Mouse (Mus musculus) erythroblast, embryonic 14.5 days (primary cell): Measurements from ENCODE around the gene Qrich1. TPM values are rescaled to one million over a fixed set of nuclear protein-coding genes. Genes with fewer than 3 reads are reported as not detected.

Experiments used
- H3K27me3 ChIP-seq: 2 replicates; pipeline ENCODE4 v1.6.1; 2012; ENCODE audit warnings: inconsistent platforms; ENCODE audit not compliant: control insufficient read depth
- H3K36me3 ChIP-seq: 2 replicates; pipeline ENCODE4 v1.6.1; 2012; ENCODE audit warnings: mild to moderate bottlenecking, inconsistent platforms; ENCODE audit not compliant: control insufficient read depth
- H3K4me1 ChIP-seq: 2 replicates; pipeline ENCODE4 v1.6.1; 2012; ENCODE audit warnings: inconsistent platforms; ENCODE audit not compliant: control insufficient read depth
- H3K4me3 ChIP-seq: replicated peaks from 2 replicates; pipeline ENCODE3; 2012; ENCODE audit warnings: moderate library complexity, mild to moderate bottlenecking, inconsistent platforms
- H3K9me3 ChIP-seq: 2 replicates; pipeline ENCODE4 v1.6.1; 2012; ENCODE audit warnings: low read length, inconsistent platforms, mixed read lengths; ENCODE audit not compliant: control insufficient read depth
- GATA1 ChIP-seq: IDR thresholded peaks from 2 replicates; pipeline ENCODE4 v1.6.1; 2012; ENCODE audit warnings: low read length, inconsistent platforms, mixed read lengths
- TAL1 ChIP-seq: IDR thresholded peaks from 3 replicates; pipeline ENCODE4 v1.6.1; 2012; ENCODE audit warnings: low read length, inconsistent platforms, mixed read lengths
- polyA plus RNA-seq: library from polyadenylated mRNA; stranded (reverse); fragments of >175 nt; gene quantifications from 2 replicates; pipeline ENCODE4 v1.2.3, GENCODE M21; 2012

Gene Qrich1
- polyA plus RNA-seq, 1 experiment: 3.5 TPM

DNA sequence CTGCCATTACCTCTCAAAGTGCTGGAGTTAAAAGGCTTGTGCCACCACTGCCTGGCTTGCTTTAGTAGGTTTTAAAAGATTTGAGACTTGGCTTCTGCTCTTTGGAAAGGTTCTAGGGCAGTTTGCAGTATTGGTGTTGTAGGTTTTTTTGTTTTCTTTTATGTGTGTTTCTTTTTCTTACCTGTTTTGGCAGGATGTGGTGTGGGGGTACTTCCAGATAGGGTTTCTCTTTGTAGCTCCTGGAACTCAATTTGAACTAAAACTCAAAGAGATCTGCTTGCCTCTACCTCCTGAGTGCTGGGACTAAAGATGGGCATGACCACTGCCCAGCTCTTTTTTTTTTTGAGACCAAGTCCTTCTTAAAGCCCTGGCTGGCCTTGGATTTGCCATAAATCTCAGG lies 24.2 kb downstream of the Qrich1 start:
- Histone ChIP-seq H3K27me3 (no peaks in the 10 kb centered on the region), H3K9me3 (no peaks in the 10 kb centered on the region), H3K4me1 (no peaks in the 10 kb centered on the region), H3K4me3 (no peak overlapping the region), H3K36me3 (peaks cover 95% of the 10 kb centered on the region)
- TF ChIP-seq TAL1 (no peak), GATA1 (no peak)

DNA sequence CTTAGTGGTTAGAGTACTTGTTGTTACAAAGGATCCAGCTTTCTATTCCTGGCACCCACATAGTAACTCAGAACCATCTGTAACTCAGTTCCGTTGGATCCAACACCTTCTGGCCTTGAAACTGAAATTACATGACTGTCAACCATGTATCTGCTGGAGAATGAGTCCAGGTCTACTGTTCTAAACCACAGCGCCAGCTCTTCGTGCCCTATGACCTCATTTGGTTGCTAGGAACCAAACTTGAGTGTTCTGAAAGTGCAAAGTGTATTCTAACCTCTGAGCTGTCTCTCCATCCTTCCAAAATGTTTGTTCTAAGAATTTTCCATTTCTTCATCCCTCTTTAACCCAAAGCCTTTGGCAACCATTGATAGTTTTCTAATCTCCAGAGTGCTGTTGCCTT lies 29.4 kb downstream of the Qrich1 start:
- H3K27me3 ChIP-seq: no peaks in the 10 kb centered on the region
- H3K4me3 ChIP-seq: no peak overlapping the region
- peaks cover 97% of the 10 kb centered on the region for H3K36me3 ChIP-seq
- no peaks in the 10 kb centered on the region for H3K9me3 ChIP-seq
- no peak for TF ChIP-seq GATA1
- TF ChIP-seq TAL1: no peak
- peaks cover 11% of the 10 kb centered on the region for H3K4me1 ChIP-seq

- H3K36me3 ChIP-seq: peaks cover 97% of the 10 kb centered on the region
- H3K27me3 ChIP-seq: no peaks in the 10 kb centered on the region
- TF ChIP-seq TAL1 (no peak), GATA1 (no peak)
- H3K9me3 ChIP-seq: no peaks in the 10 kb centered on the region
- H3K4me1 ChIP-seq: peaks cover 11% of the 10 kb centered on the region
- no peak overlapping the region for H3K4me3 ChIP-seq
These were observed 30.3 kb downstream of the Qrich1 start for GRCm38 (mm10) chr9:108546875-108547274.

GRCm38 (mm10) chr9:108559169-108559568 lies 42.6 kb downstream of the Qrich1 start:
- Histone ChIP-seq H3K4me1 (peaks cover 38% of the 10 kb centered on the region), H3K27me3 (no peaks in the 10 kb centered on the region), H3K36me3 (peaks cover 91% of the 10 kb centered on the region), H3K4me3 (no peak overlapping the region), H3K9me3 (no peaks in the 10 kb centered on the region)
- TF ChIP-seq TAL1: no peak
- no peak for TF ChIP-seq GATA1

- Histone ChIP-seq H3K4me3 (peak within 1 kb of the TSS; percentile 82), H3K36me3 (peaks cover 91% of the 10 kb centered on the region), H3K9me3 (no peaks in the 10 kb centered on the region), H3K4me1 (peaks cover 48% of the 10 kb centered on the region), H3K27me3 (no peaks in the 10 kb centered on the region)
- no peak for TF ChIP-seq GATA1
These were observed 43.7 kb downstream of the Qrich1 start, which contains the start of gene Impdh2 for GRCm38 (mm10) chr9:108560227-108560841. Impdh2 (plus strand) TSS chr9:108560286.

DNA sequence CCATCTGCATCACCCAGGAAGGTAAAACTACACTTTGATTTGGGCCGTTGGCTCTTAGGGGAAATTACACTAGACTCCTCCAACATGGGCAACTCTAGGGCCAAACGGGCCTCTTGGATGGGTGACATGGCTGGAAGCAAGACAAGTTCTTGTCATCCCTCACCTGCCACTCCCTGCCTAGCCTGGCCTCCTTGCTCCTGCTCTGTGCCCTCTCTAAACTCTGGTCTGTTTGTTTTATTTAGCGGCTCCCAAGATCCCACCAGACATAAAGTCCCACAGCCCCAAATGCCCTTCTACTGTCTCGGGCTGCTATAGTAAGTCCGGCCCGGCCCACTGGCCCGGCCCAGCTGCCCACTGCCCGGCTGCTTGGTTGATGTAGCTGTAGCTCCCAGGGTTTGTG lies 47.1 kb downstream of the Qrich1 start:
- H3K9me3 ChIP-seq: no peaks in the 10 kb centered on the region
- H3K4me1 ChIP-seq: peaks cover 78% of the 10 kb centered on the region
- no peak overlapping the region for H3K4me3 ChIP-seq
- no peak for TF ChIP-seq TAL1
- no peak for TF ChIP-seq GATA1
- peaks cover 70% of the 10 kb centered on the region for H3K36me3 ChIP-seq
- no peaks in the 10 kb centered on the region for H3K27me3 ChIP-seq

GRCm38 (mm10) chr9:108564131-108564530 lies 47.5 kb downstream of the Qrich1 start:
- Histone ChIP-seq H3K36me3 (peaks cover 66% of the 10 kb centered on the region), H3K9me3 (no peaks in the 10 kb centered on the region), H3K4me1 (peaks cover 82% of the 10 kb centered on the region), H3K27me3 (no peaks in the 10 kb centered on the region), H3K4me3 (no peak overlapping the region)
- no peak for TF ChIP-seq TAL1
- peak; percentile 56; the same call in 1 of the 2 replicates for TF ChIP-seq GATA1

DNA sequence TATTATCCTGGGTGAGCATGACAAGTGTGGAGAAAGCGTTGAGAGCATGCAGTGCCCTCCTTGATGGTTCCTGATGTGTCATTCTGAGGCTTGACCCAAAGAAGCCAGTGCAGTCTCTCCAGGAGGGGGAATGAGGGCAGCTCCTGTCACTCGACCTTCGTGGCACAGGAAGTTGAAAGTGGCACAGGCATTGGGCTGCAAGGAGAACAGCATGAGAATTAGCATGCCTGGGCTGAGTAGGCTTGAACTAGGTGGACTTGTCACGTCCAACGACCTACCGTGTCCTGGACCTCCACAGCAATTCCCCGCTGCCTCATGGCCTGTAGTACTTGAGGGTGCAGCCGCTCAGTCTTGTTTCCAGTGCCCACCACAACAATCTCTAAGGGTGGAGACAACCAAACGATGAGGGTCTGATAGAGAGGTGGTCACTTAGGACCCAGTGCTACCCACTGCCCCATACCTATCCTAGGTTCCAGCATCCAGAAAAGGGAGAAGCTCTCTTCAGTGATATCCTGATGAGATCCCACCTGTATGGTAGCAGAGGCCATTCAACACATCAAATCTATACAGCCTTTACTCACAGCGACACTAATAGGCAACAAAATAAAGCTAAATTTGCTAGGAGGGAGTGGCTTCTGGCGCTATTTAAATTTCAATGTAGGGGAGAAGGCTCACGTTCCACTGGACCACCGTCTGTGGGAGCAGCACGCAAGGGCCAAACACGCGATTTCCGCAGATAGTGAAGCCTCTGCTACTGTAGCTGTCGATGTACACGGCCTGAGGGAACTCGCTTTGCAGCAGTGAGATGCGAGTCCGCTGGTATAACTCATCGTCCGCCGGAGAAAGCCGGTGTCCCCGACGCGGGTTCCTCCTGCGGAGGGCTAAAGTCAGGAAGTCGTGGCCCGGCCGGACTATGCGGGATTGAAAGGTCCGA lies 49.5 kb downstream of the Qrich1 start:
- H3K4me3 ChIP-seq: peak overlapping the region; percentile 73
- TF ChIP-seq GATA1 (no peak), TAL1 (no peak)
- H3K36me3 ChIP-seq: peaks cover 59% of the 10 kb centered on the region
- peaks cover 89% of the 10 kb centered on the region for H3K4me1 ChIP-seq
- no peaks in the 10 kb centered on the region for H3K9me3 ChIP-seq
- H3K27me3 ChIP-seq: no peaks in the 10 kb centered on the region
